Mouse (Mus musculus): ENCODE measurements around the gene Upk1a. TPM values are rescaled to one million over a fixed set of nuclear protein-coding genes. Genes with fewer than 3 reads are reported as not detected.

Upk1a gene
- polyA plus RNA-seq, 1 experiment = not detected

DNA sequence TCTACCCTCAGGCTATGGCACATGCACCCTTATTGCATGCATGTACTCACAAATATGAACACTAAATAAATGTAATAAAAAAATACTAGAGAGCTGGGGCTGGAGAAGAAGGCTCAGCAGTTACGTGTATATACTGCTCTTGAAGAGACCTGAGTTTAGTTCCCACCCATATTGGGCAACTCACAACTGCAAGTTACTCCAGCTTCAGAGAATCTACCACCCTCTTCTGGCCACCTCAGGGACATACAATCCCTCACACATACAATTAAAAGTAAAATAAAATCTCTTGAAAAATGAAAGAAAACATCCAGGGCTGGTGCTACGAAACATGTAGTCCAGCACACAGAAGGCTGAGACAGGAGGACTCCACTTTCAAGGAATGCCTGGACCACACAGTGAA lies 1.8 kb upstream of the Upk1a start:
- no peaks in the 10 kb centered on the region for H3K4me1 ChIP-seq (ENCODE audit: control insufficient read depth, insufficient read depth, insufficient read length, low read length)
- no peak overlapping the region for H3K27ac ChIP-seq (replicated peaks; ENCODE audit: low read depth, low read length)
- H3K4me3 ChIP-seq (ENCODE audit: insufficient read depth, low read depth, low read length) = no peak overlapping the region

- Histone ChIP-seq H3K4me1 (ENCODE audit: control insufficient read depth, insufficient read depth, insufficient read length, low read length) (no peaks in the 10 kb centered on the region), H3K27ac (replicated peaks; ENCODE audit: low read depth, low read length) (no peak overlapping the region), H3K4me3 (ENCODE audit: insufficient read depth, low read depth, low read length) (no peak overlapping the region)
Observed at GRCm38 (mm10) chr7:30613529-30614112, 974 bp upstream of the Upk1a start.

DNA sequence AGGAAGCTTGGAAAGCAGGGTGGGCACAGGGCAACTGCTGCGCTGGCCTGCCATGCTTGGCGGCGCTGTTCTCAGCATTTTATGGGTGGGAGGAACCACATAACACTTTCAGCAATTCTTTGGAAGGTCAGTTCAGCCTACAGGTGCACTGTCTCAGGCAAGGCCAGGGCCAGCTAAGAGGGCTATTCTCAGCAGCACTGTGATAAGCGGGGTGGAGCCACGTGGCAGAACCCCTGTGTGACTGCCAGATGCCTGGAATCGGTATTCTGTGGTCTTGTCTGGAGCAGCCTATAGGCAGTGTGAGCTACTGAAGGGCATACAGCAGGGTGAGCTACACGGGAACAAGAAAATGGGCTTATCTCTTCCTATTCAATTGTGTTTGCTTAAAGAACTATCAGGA lies 2.6 kb downstream of the Upk1a start:
- H3K27ac ChIP-seq (replicated peaks; ENCODE audit: low read depth, low read length) = no peak overlapping the region
- H3K4me1 ChIP-seq (ENCODE audit: control insufficient read depth, insufficient read depth, insufficient read length, low read length) = no peaks in the 10 kb centered on the region
- no peak overlapping the region for H3K4me3 ChIP-seq (ENCODE audit: insufficient read depth, low read depth, low read length)

DNA sequence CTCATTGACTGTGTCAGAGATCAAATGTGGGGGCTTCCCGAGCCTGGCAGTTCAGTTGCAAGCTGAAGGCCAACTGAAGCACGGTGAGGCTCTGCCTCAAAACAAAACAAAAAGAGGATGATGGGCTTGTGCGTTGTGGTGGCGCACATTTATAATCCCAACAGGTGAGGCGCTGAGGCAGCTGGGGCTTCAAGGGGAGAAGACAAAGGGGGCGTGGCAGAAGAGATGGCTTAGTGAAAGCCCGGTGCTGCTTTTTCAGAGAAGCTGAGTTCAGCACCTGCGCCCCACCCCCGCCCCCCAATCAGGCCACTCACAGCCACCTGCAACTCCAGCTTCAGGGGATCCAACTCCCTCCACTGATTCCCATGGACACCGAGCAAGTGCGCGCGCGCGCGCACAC lies 4.2 kb downstream of the Upk1a start:
- Histone ChIP-seq H3K4me3 (ENCODE audit: insufficient read depth, low read depth, low read length) (no peak overlapping the region), H3K4me1 (ENCODE audit: control insufficient read depth, insufficient read depth, insufficient read length, low read length) (no peaks in the 10 kb centered on the region), H3K27ac (replicated peaks; ENCODE audit: low read depth, low read length) (no peak overlapping the region)

DNA sequence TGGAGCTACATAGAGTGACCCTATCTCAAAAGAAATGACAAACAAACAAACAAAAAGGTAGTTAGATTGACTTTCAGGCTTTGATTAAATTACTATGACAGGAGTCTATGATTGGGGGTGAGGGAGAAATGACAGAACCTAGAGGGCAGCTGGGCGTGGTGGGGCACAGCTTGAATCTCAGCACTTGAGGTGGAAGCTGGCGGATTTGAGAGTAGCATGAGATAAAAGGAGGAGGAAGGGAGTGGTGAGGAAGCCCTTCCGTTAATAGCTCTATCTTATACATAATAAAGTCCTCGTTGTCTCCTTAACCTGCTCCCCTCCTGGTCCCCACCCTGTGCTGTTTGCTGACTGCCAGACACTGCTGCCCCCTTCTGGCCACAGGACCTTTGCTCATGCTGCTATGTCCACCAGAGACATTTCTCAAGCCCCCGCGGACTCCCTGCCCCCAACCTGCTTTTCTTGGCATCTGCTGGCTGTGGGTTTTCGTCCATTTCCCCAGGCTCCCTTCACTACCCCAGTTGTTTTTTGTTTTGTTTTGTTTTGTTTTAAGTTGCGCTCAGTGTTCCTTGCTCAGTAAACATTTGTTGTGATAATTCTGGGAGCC lies 4.8 kb downstream of the Upk1a start:
- Histone ChIP-seq H3K4me1 (ENCODE audit: control insufficient read depth, insufficient read depth, insufficient read length, low read length) (no peaks in the 10 kb centered on the region), H3K4me3 (ENCODE audit: insufficient read depth, low read depth, low read length) (no peak overlapping the region), H3K27ac (replicated peaks; ENCODE audit: low read depth, low read length) (no peak overlapping the region)

GRCm38 (mm10) chr7:30604944-30605343 lies 7.7 kb downstream of the Upk1a start:
- Histone ChIP-seq H3K4me3 (ENCODE audit: insufficient read depth, low read depth, low read length) (no peak overlapping the region), H3K27ac (replicated peaks; ENCODE audit: low read depth, low read length) (no peak overlapping the region), H3K4me1 (ENCODE audit: control insufficient read depth, insufficient read depth, insufficient read length, low read length) (no peaks in the 10 kb centered on the region)

GRCm38 (mm10) chr7:30604424-30604823 lies 8.2 kb downstream of the Upk1a start:
- Histone ChIP-seq H3K4me3 (ENCODE audit: insufficient read depth, low read depth, low read length) (no peak overlapping the region), H3K27ac (replicated peaks; ENCODE audit: low read depth, low read length) (no peak overlapping the region), H3K4me1 (ENCODE audit: control insufficient read depth, insufficient read depth, insufficient read length, low read length) (no peaks in the 10 kb centered on the region)

DNA sequence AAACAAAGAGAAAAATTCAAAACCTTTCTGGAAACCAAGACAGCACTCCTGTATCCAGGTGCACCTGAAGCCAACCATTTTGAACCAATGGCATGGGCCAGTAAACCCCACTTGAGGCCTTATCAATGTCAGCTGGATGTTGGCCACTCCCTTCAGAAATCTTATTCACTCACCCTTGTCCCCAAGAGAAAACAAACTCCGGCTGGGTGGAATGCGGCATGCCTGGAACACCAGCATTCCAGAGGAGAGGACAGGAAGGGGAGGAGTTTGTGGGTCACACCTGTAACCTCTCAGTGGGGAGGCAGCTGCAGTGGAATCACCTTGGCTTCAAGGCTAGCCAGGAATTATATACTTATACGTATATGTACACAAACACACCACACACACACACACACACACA lies 10.1 kb downstream of the Upk1a start:
- H3K27ac ChIP-seq (replicated peaks; ENCODE audit: low read depth, low read length) = no peak overlapping the region
- no peaks in the 10 kb centered on the region for H3K4me1 ChIP-seq (ENCODE audit: control insufficient read depth, insufficient read depth, insufficient read length, low read length)

GRCm38 (mm10) chr7:30600651-30601050 lies 12.0 kb downstream of the Upk1a start:
- Histone ChIP-seq H3K4me1 (ENCODE audit: control insufficient read depth, insufficient read depth, insufficient read length, low read length) (no peaks in the 10 kb centered on the region), H3K27ac (replicated peaks; ENCODE audit: low read depth, low read length) (no peak overlapping the region), H3K4me3 (ENCODE audit: insufficient read depth, low read depth, low read length) (no peak overlapping the region)

More for the DNA sequence above, 10.1 kb downstream of the Upk1a start:
- no peak overlapping the region for H3K4me3 ChIP-seq (ENCODE audit: insufficient read depth, low read depth, low read length)

DNA sequence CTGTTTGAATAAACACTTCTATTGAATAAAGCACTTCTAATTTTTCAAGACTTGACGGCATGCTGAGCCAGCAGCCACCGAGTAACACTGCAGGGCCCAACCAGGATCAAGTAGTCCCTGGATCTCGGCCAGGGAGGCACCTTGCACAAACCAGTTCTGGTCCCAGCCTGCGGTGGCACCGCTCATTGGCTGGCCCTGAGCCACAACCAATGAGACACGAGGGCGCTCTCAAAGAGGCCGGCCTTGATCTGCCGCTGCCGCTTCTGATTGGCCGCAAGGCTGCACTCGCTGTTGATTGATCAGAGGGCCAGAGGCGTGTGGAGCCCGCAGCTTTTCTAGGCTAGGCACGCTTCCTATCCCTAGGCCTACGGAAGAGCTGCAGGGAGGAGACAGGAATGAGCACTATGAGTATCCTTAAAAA lies 12.7 kb downstream of the Upk1a start:
- Histone ChIP-seq H3K27ac (replicated peaks; ENCODE audit: low read depth, low read length) (no peak overlapping the region), H3K4me1 (ENCODE audit: control insufficient read depth, insufficient read depth, insufficient read length, low read length) (no peaks in the 10 kb centered on the region), H3K4me3 (ENCODE audit: insufficient read depth, low read depth, low read length) (no peak overlapping the region)

DNA sequence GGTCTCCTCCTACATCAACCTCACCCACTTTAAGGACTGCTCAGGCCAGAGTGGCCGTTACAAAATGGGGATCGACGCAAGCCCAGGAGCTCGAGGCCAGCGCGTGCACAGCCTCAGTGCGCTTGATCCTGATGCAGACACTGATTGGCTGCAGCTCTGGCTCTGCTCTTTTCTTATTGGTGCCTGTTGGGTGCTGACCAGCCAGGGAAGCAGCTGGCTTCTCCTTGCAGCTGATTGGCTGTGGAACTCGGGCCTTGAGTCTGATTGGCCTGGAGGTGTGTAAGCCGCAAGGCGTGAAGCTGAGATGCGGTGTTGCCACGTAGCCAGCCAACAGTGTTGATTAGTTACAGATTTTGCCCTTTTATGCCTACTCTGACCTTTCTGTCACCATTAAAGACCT lies 13.9 kb downstream of the Upk1a start, which contains the start of gene Zbtb32:
Gene Zbtb32 (minus strand): TSS at position 124 of the 400 bp plus-strand sequence.
- no peaks in the 10 kb centered on the region for H3K4me1 ChIP-seq (ENCODE audit: control insufficient read depth, insufficient read depth, insufficient read length, low read length)
- H3K4me3 ChIP-seq (ENCODE audit: insufficient read depth, low read depth, low read length) = no peak within 1 kb of the TSS
- no peak within 1 kb of the TSS for H3K27ac ChIP-seq (replicated peaks; ENCODE audit: low read depth, low read length)

DNA sequence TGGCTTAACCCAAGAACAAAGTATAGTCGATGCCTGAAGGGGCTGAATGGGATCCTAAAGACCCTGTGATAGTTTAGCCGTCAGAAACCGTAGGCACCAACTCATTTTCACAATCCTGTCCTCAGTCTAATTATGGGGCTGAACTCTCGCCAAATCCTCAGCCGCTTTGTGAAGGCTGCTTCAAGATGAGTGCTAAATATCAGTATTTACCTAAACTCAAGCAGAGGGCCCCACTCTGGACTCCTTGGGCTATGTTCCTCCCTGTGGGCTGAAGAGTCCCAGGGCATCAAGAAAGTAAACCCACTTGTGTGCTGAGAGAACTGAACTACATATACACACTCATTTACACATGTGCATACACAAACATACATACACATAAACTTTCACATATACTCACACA lies 15.8 kb downstream of the Upk1a start:
- H3K27ac ChIP-seq (replicated peaks; ENCODE audit: low read depth, low read length) = no peak overlapping the region
- no peaks in the 10 kb centered on the region for H3K4me1 ChIP-seq (ENCODE audit: control insufficient read depth, insufficient read depth, insufficient read length, low read length)
- H3K4me3 ChIP-seq (ENCODE audit: insufficient read depth, low read depth, low read length) = no peak overlapping the region

DNA sequence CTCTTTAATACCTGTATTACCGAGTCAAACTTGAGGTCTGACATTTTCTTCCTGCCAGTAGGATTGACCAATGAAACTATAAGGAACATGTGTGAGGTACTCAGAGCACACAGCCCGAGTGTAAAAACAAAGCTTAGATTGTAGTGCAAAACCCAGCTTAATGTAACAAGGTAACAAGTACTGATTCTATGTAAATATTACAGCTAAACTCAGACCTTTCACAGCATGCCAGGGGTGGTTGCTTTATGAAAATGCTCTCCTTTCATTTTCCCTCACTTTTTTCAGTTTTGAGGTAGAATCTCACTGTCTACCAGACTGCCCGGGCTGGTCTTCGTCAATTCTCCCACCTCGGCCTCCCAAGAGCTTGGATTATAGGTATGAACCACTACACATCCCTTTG lies 16.6 kb downstream of the Upk1a start:
- Histone ChIP-seq H3K27ac (replicated peaks; ENCODE audit: low read depth, low read length) (no peak overlapping the region), H3K4me3 (ENCODE audit: insufficient read depth, low read depth, low read length) (no peak overlapping the region), H3K4me1 (ENCODE audit: control insufficient read depth, insufficient read depth, insufficient read length, low read length) (no peaks in the 10 kb centered on the region)

GRCm38 (mm10) chr7:30594510-30595024 lies 18.1 kb downstream of the Upk1a start:
- Histone ChIP-seq H3K4me3 (ENCODE audit: insufficient read depth, low read depth, low read length) (no peak overlapping the region), H3K27ac (replicated peaks; ENCODE audit: low read depth, low read length) (no peak overlapping the region), H3K4me1 (ENCODE audit: control insufficient read depth, insufficient read depth, insufficient read length, low read length) (no peaks in the 10 kb centered on the region; the same call in 1 of the 2 replicates)

GRCm38 (mm10) chr7:30593579-30594509 lies 18.8 kb downstream of the Upk1a start:
- Histone ChIP-seq H3K27ac (replicated peaks; ENCODE audit: low read depth, low read length) (no peak overlapping the region), H3K4me3 (ENCODE audit: insufficient read depth, low read depth, low read length) (no peak overlapping the region), H3K4me1 (ENCODE audit: control insufficient read depth, insufficient read depth, insufficient read length, low read length) (no peaks in the 10 kb centered on the region; the same call in 1 of the 2 replicates)
